Mouse (Mus musculus): ENCODE data around the gene Tbx6.

DNA sequence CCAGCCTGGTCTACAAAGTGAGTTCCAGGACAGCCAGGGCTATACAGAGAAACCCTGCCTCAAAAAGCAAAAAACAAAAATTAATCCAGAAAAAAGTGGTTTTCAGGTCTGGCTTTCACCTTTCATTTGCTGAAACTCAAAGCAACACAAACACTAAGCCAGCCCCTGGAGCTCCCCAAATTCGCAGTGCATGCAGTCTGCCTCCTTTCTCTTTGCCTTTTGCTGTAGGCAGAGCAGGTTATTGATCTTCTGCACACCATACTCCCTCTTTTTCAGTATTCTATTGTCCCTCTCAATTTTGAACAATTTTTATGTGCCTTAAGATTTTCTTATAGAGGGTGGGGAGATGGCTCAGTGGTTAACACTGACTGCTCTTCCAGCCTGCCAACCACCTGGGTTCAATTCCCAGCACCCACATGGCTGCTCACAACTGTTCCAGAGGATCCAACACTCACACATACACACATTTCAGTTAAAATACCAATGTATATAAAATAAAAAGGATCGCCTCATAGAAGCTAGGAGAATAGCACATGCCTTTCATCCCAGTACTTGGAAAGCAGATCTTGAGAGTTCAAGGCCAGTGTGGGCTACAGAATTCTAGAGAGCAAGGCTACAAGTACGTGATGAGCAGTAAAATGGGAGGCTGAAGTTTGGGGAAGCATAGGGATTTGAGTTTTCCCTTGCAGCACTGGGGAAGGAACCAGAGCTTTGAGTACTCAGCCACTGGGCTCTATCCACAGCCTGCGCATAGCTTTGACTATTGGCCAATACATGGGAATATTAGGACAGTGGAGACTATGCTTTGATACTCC, 12.4 kb downstream of the Tbx6 start:
- TF ChIP-seq POLR2A (IDR thresholded peaks at IDR 0.05; ENCODE audit: extremely low read depth, insufficient read depth, low read length) = 0 out of 2 replicates have a peak, but pooled peaks have one; percentile 9
- no peak for TF ChIP-seq CTCF (IDR thresholded peaks at IDR 0.05; ENCODE audit: extremely low read depth, insufficient read depth, low read length)

Data from cortical plate, adult 2 months (tissue).